Mouse (Mus musculus): ENCODE results near the gene Zfp507.

Zfp507 gene

GRCm38 (mm10) chr7:35774127-35774526, 28.7 kb downstream of the Zfp507 start:
- DNase-seq, result no peak

GRCm38 (mm10) chr7:35772347-35772746, 30.5 kb downstream of the Zfp507 start:
- no peak for DNase-seq

GRCm38 (mm10) chr7:35771106-35771505, 31.7 kb downstream of the Zfp507 start:
- DNase-seq, result no peak

- DNase-seq, result no peak
Measured at GRCm38 (mm10) chr7:35770122-35770521, 32.7 kb downstream of the Zfp507 start.

- no peak for DNase-seq
Measured at GRCm38 (mm10) chr7:35764461-35764860, 38.3 kb downstream of the Zfp507 start.

GRCm38 (mm10) chr7:35761801-35762200, 41.0 kb downstream of the Zfp507 start:
- DNase-seq, result no peak

GRCm38 (mm10) chr7:35759602-35760001, 43.2 kb downstream of the Zfp507 start:
- DNase-seq, result peak in 1 of 2 experiments; percentile 29

GRCm38 (mm10) chr7:35756510-35757440, 46.0 kb downstream of the Zfp507 start:
- DNase-seq, result no peak

GRCm38 (mm10) chr7:35754886-35755168, 48.0 kb downstream of the Zfp507 start:
- DNase-seq, result no peak

GRCm38 (mm10) chr7:35754033-35754885, 48.5 kb downstream of the Zfp507 start, which contains the start of gene Dpy19l3:
TSS of gene Dpy19l3 (minus strand) at chr7:35754454.
- DNase-seq, result peak; percentile 93 to 94

- DNase-seq, result no peak
Measured at GRCm38 (mm10) chr7:35753319-35754032, 49.3 kb downstream of the Zfp507 start.

GRCm38 (mm10) chr7:35750873-35751272, 51.9 kb downstream of the Zfp507 start:
- no peak for DNase-seq

- DNase-seq, result no peak
Measured at GRCm38 (mm10) chr7:35747397-35747964, 55.3 kb downstream of the Zfp507 start.

GRCm38 (mm10) chr7:35746686-35747396, 56.0 kb downstream of the Zfp507 start:
- DNase-seq, result no peak

- no peak for DNase-seq
Measured at GRCm38 (mm10) chr7:35745281-35745702, 57.5 kb downstream of the Zfp507 start.

- no peak for DNase-seq
Measured at GRCm38 (mm10) chr7:35744771-35745170, 58.0 kb downstream of the Zfp507 start.

- DNase-seq, result no peak
Measured at GRCm38 (mm10) chr7:35742310-35742709, 60.5 kb downstream of the Zfp507 start.

GRCm38 (mm10) chr7:35741858-35742257, 60.9 kb downstream of the Zfp507 start:
- no peak for DNase-seq

GRCm38 (mm10) chr7:35740489-35741230, 62.1 kb downstream of the Zfp507 start:
- DNase-seq, result peak; percentile 48 to 72

GRCm38 (mm10) chr7:35738871-35739270, 63.9 kb downstream of the Zfp507 start:
- DNase-seq, result no peak
